Mouse (Mus musculus) ES-Bruce4 (cell line): ENCODE results near the gene 2310034C09Rik.

Experiments used
- CTCF ChIP-seq: IDR thresholded peaks from one replicate; pipeline ENCODE4 v1.8.1; 2011; ENCODE audit warnings: low read depth, low read length
- POLR2A ChIP-seq: IDR thresholded peaks from one replicate; pipeline ENCODE4 v1.8.1; 2011; ENCODE audit warnings: low read length; ENCODE audit not compliant: insufficient read depth

DNA sequence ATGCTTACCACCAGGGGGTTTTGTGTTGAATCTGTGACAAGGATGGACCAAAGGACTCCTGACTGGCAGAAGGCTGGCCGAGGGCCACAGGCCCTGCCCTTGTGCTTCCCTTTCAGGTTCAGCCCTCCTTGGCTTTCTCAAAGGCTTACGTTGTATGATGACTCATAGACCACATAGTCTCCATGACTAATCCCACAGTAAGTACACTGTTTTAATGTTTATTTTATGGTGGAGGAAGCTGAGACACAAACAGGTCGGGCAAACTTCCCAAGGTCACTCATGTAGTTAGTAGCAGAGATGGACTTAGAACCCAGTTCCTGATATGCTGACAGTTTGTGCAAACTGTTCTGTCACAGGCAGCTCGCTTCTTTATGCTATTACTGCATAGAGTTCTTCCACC lies 47.9 kb upstream of the 2310034C09Rik start:
- no peak for TF ChIP-seq POLR2A
- no peak for TF ChIP-seq CTCF
